Mouse (Mus musculus): Measurements from ENCODE around the gene Nfkbia.

Gene Nfkbia

GRCm38 (mm10) chr12:55442861-55443850 is 49.3 kb downstream of the Nfkbia start:
- DNase-seq (ENCODE audit: low spot score in 2 of 2) = peak in 1 of 2 experiments; percentile 41

GRCm38 (mm10) chr12:55442245-55442644 is 50.2 kb downstream of the Nfkbia start:
- no peak for DNase-seq (ENCODE audit: low spot score in 2 of 2)

- DNase-seq (ENCODE audit: low spot score in 2 of 2) = no peak
Measured at GRCm38 (mm10) chr12:55440416-55440815, 52.0 kb downstream of the Nfkbia start.
